Mouse (Mus musculus) myocyte (in vitro differentiated cells): ENCODE data around the gene Apba1.

ENCODE experiments used
- E2F4 ChIP-seq: IDR thresholded peaks from one replicate; pipeline ENCODE4 v1.6.1; 2011; ENCODE audit warnings: mild to moderate bottlenecking, control low read depth, moderate library complexity; ENCODE audit not compliant: insufficient read depth
- MAX ChIP-seq: IDR thresholded peaks from one replicate; pipeline ENCODE4 v1.6.1; 2011; ENCODE audit warnings: low read depth, mild to moderate bottlenecking, control low read depth
- MYOD1 ChIP-seq, 3 experiments: IDR thresholded peaks; one replicate each; pipeline ENCODE4 v1.6.1; 2011; ENCODE audit warnings: control low read depth in 2 of 3, low read depth in 2 of 3, mild to moderate bottlenecking in 2 of 3, moderate library complexity in 1 of 3; ENCODE audit not compliant: insufficient read length in 2 of 3, control insufficient read depth in 1 of 3
- POLR2A ChIP-seq: IDR thresholded peaks from one replicate; pipeline ENCODE4 v1.6.1; 2011; ENCODE audit warnings: low read depth, mild to moderate bottlenecking, control low read depth, moderate library complexity; ENCODE audit not compliant: insufficient read length
- SRF ChIP-seq: IDR thresholded peaks from one replicate; pipeline ENCODE4 v1.6.1; 2011; ENCODE audit warnings: low read depth; ENCODE audit not compliant: control insufficient read depth, insufficient read length
- TCF12 ChIP-seq: IDR thresholded peaks from one replicate; pipeline ENCODE4 v1.6.1; 2011; ENCODE audit warnings: mild to moderate bottlenecking, control low read depth; ENCODE audit not compliant: poor library complexity, insufficient read depth, severe bottlenecking
- TCF3 ChIP-seq: IDR thresholded peaks from one replicate; pipeline ENCODE4 v1.6.1; 2011; ENCODE audit warnings: low read depth, control low read depth; ENCODE audit not compliant: insufficient read length

DNA sequence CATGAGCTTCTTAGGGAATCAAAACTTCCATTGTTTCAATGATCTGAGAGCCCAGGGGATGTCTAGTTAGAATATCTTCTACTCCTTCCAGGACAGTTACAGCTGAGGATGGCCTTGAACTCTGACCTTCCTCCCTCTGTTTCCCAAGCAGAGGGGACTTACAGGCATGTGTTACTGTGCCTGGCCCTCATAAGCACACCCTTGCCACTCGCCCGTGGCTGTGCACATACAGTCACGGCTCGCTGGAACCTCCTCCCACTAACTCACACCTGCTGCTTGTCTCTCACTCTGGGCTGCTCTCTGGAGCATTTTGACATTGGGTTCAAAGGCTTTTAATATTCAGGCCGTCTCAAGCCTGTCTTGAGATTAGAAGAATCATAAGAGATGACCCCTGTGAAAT lies 51.8 kb downstream of the Apba1 start:
- no peak for TF ChIP-seq POLR2A
- no peak for TF ChIP-seq MYOD1 (IDR thresholded peaks at IDR 0.05; ENCODE audit: control insufficient read depth in 1 of 3, insufficient read length in 2 of 3, low read depth in 2 of 3)
- TF ChIP-seq MAX: no peak
- no peak for TF ChIP-seq TCF3
- no peak for TF ChIP-seq TCF12
- no peak for TF ChIP-seq E2F4
- no peak for TF ChIP-seq SRF
